Mouse (Mus musculus): ENCODE data around the gene Kcnq1. TPM values are rescaled to one million over a fixed set of nuclear protein-coding genes. Genes with fewer than 3 reads are reported as not detected.
A peak's percentile ranks its signal among the peaks of the same experiment; 100 is the strongest.

Gene Kcnq1
- polyA plus RNA-seq, 1 experiment from 2014 or later: 1.3 TPM

DNA sequence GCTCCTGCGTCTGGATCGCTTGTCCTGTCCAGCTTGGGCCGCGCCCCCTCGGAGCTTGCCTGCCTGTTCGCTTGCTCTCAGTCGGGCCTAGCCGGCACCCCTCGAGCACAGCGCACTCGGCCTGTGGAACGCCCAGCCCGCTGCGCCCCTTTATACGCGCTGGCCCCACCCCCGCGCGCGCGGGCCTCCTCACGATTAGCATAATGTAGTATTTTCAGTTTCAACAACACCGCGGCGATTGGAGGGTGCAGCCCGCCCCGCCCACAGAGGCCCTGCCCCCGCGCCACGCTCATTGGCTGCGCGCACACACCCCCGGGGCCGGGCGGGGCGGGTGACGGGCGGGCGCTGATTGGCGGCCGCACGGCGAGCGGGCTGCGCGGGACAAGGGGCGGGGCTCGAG lies 354.7 kb downstream of the Kcnq1 start, which contains the start of gene Cdkn1c:
Gene Cdkn1c (minus strand): TSS at position 177 of the 400 bp plus-strand sequence.
- Histone ChIP-seq H3K4me1 (ENCODE audit: control insufficient read depth, insufficient read depth, low read depth, low read length) (no peaks in the 10 kb centered on the region; the same call in 1 of the 2 replicates), H3K4me2 (ENCODE audit: low read length) (peak within 1 kb of the TSS; percentile 57), H3K9ac (ENCODE audit: low read depth, low read length) (peak within 1 kb of the TSS; percentile 67), H3K27me3 (replicated peaks; ENCODE audit: control insufficient read depth, insufficient read depth, low read length) (no peaks in the 10 kb centered on the region), H3K36me3 (ENCODE audit: control insufficient read depth, insufficient read depth, low read length) (no peaks in the 10 kb centered on the region), H3K9me3 (ENCODE audit: control insufficient read depth, low read length) (peaks cover 20% of the 10 kb centered on the region), H3K27ac (ENCODE audit: low read depth, low read length) (peak within 1 kb of the TSS; percentile 59), H3K4me3 (ENCODE audit: low read length) (peak within 1 kb of the TSS; percentile 51)
- WGBS: 44% methylated on average over 47 of the region's 48 CpGs
- ATAC-seq: peak; percentile 86

DNA sequence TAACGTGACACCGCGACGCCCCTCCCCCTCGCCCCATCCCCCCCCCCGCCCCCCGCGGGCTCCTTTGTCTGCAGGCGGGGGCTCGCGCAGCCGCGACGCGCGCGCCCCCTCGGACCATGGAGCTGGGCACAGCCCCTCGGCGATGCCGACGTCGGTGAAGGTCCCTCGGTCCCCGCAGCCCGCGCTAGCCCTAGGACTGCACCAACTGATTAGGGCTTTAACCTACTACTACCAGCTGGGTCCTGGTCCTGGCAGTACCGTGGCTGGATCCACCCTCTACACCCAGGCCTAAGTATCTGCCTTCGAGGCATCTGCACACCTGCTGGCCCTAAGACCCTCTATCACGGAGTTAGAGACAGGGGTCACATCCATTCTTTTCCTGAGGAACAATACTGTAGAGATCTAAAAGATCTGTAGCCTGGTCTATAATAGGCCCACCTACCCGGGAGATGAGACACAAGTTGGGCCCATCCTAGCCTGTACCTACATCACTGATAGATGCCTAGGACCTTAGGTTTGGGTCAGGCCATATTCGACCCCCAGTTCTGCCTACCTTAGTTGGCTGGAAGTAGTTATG lies 355.2 kb downstream of the Kcnq1 start:
- peak overlapping the region; percentile 12; the same call in 1 of the 2 replicates for H3K9ac ChIP-seq (ENCODE audit: low read depth, low read length)
- H3K36me3 ChIP-seq (ENCODE audit: control insufficient read depth, insufficient read depth, low read length): no peaks in the 10 kb centered on the region
- no peak overlapping the region for H3K27ac ChIP-seq (ENCODE audit: low read depth, low read length)
- H3K4me2 ChIP-seq (ENCODE audit: low read length): peak overlapping the region; percentile 57
- peak overlapping the region; percentile 51 for H3K4me3 ChIP-seq (ENCODE audit: low read length)
- ATAC-seq: peak; percentile 46
- H3K27me3 ChIP-seq (replicated peaks; ENCODE audit: control insufficient read depth, insufficient read depth, low read length): no peaks in the 10 kb centered on the region
- H3K4me1 ChIP-seq (ENCODE audit: control insufficient read depth, insufficient read depth, low read depth, low read length): no peaks in the 10 kb centered on the region; the same call in 1 of the 2 replicates
- peaks cover 20% of the 10 kb centered on the region for H3K9me3 ChIP-seq (ENCODE audit: control insufficient read depth, low read length)
- WGBS: 43% methylated on average over 22 of the region's 32 CpGs

- Histone ChIP-seq H3K4me1 (ENCODE audit: control insufficient read depth, insufficient read depth, low read depth, low read length) (no peaks in the 10 kb centered on the region; the same call in 1 of the 2 replicates), H3K27ac (ENCODE audit: low read depth, low read length) (no peak overlapping the region), H3K4me3 (ENCODE audit: low read length) (no peak overlapping the region), H3K9ac (ENCODE audit: low read depth, low read length) (no peak overlapping the region), H3K36me3 (ENCODE audit: control insufficient read depth, insufficient read depth, low read length) (no peaks in the 10 kb centered on the region), H3K27me3 (replicated peaks; ENCODE audit: control insufficient read depth, insufficient read depth, low read length) (no peaks in the 10 kb centered on the region), H3K9me3 (ENCODE audit: control insufficient read depth, low read length) (peaks cover 20% of the 10 kb centered on the region), H3K4me2 (ENCODE audit: low read length) (no peak overlapping the region)
- no peak for ATAC-seq
- 53% methylated on average over 10 of the region's 11 CpGs for WGBS
These were observed 355.8 kb downstream of the Kcnq1 start for GRCm38 (mm10) chr7:143461920-143462319.

GRCm38 (mm10) chr7:143462516-143462915 lies 356.4 kb downstream of the Kcnq1 start:
- H3K9ac ChIP-seq (ENCODE audit: low read depth, low read length): no peak overlapping the region
- no peaks in the 10 kb centered on the region for H3K27me3 ChIP-seq (replicated peaks; ENCODE audit: control insufficient read depth, insufficient read depth, low read length)
- 81% methylated on average over 5 of the region's 5 CpGs for WGBS
- H3K4me3 ChIP-seq (ENCODE audit: low read length): no peak overlapping the region
- peaks cover 20% of the 10 kb centered on the region for H3K9me3 ChIP-seq (ENCODE audit: control insufficient read depth, low read length)
- H3K27ac ChIP-seq (ENCODE audit: low read depth, low read length): no peak overlapping the region
- no peaks in the 10 kb centered on the region; the same call in 1 of the 2 replicates for H3K4me1 ChIP-seq (ENCODE audit: control insufficient read depth, insufficient read depth, low read depth, low read length)
- H3K36me3 ChIP-seq (ENCODE audit: control insufficient read depth, insufficient read depth, low read length): no peaks in the 10 kb centered on the region
- no peak overlapping the region for H3K4me2 ChIP-seq (ENCODE audit: low read length)
- ATAC-seq: no peak

DNA sequence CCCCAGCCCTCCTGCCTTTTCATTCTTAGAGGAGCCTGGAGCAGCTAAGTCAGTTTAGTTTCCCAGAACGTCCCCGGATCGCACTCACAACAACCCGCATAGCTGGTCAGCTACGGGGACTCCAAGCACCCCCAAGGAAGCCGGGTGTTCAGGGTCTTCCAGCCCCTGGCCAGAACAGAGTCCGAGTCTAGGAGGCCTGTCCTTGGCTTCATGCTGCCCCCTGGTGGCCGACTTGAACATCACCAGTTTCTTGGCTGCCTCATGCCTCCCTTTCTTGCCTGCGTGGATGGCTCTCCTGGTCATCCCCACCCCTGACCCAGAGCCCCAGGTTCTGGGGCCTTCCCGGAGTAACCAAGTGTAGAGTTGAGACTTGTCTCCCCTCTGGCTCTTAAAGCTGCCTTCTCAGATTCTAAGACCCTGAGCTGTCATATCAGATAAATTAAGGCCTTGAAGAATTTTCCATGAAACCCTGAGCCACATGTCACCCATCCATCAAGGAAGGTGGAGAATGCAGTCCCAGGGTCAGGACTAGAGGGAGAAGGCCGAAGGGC lies 357.8 kb downstream of the Kcnq1 start:
- Histone ChIP-seq H3K9me3 (ENCODE audit: control insufficient read depth, low read length) (peaks cover 20% of the 10 kb centered on the region), H3K4me1 (ENCODE audit: control insufficient read depth, insufficient read depth, low read depth, low read length) (no peaks in the 10 kb centered on the region; the same call in 1 of the 2 replicates), H3K9ac (ENCODE audit: low read depth, low read length) (no peak overlapping the region), H3K4me3 (ENCODE audit: low read length) (no peak overlapping the region), H3K27ac (ENCODE audit: low read depth, low read length) (no peak overlapping the region), H3K4me2 (ENCODE audit: low read length) (peak overlapping the region; percentile 18; the same call in 1 of the 2 replicates), H3K27me3 (replicated peaks; ENCODE audit: control insufficient read depth, insufficient read depth, low read length) (no peaks in the 10 kb centered on the region), H3K36me3 (ENCODE audit: control insufficient read depth, insufficient read depth, low read length) (no peaks in the 10 kb centered on the region)
- peak; percentile 24; the same call in 1 of the 2 replicates for ATAC-seq
- 34% methylated on average over 11 of the region's 11 CpGs for WGBS

DNA sequence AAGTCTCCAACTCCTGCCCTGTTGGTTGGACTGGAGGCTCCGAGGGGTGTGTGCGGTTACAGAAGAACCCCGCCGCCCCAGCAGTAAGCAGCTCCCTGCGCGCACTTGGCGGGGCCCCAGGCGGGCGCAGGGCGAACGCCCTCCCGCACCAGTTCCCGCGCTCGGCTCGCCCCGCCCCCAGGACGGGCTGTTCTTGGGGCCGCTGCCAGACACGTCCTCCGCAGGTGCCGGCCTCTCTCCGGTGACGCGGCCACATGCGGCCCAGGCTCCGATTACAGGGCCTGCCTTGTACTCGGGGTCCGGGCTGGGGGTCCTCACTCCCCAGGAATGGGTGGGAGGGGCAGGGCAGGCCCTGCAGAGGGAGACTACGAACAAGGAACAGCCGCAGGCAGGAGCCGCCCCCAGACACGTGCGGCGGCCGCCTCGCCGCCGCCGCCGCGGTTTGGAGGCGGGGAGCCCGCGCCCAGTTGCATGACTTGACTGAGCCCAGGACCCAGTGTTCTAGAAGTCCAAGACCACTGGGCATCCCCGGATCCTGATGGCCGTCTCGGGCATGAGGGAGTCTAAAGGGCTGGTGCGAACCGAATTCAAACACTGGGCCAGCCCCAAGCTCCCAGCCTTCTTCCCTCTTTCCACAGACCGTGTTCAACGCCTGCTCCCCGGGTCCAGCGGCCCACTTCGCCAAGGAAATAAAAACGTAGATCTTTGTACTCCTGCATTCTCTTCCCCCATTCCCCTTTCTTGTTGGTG lies 358.8 kb downstream of the Kcnq1 start:
- peak overlapping the region; percentile 61 for H3K4me2 ChIP-seq (ENCODE audit: low read length)
- peaks cover 11% of the 10 kb centered on the region for H3K9me3 ChIP-seq (ENCODE audit: control insufficient read depth, low read length)
- H3K36me3 ChIP-seq (ENCODE audit: control insufficient read depth, insufficient read depth, low read length): no peaks in the 10 kb centered on the region
- peak overlapping the region; percentile 37 for H3K4me3 ChIP-seq (ENCODE audit: low read length)
- H3K4me1 ChIP-seq (ENCODE audit: control insufficient read depth, insufficient read depth, low read depth, low read length): no peaks in the 10 kb centered on the region; the same call in 1 of the 2 replicates
- no peak for ATAC-seq
- H3K27ac ChIP-seq (ENCODE audit: low read depth, low read length): no peak overlapping the region
- WGBS: 26% methylated on average over 55 of the region's 56 CpGs
- H3K27me3 ChIP-seq (replicated peaks; ENCODE audit: control insufficient read depth, insufficient read depth, low read length): no peaks in the 10 kb centered on the region
- H3K9ac ChIP-seq (ENCODE audit: low read depth, low read length): peak overlapping the region; percentile 59

GRCm38 (mm10) chr7:143466099-143466677 lies 360.0 kb downstream of the Kcnq1 start:
- Histone ChIP-seq H3K9ac (ENCODE audit: low read depth, low read length) (no peak overlapping the region), H3K36me3 (ENCODE audit: control insufficient read depth, insufficient read depth, low read length) (no peaks in the 10 kb centered on the region), H3K27me3 (replicated peaks; ENCODE audit: control insufficient read depth, insufficient read depth, low read length) (no peaks in the 10 kb centered on the region), H3K4me3 (ENCODE audit: low read length) (no peak overlapping the region), H3K27ac (ENCODE audit: low read depth, low read length) (no peak overlapping the region), H3K4me2 (ENCODE audit: low read length) (no peak overlapping the region), H3K4me1 (ENCODE audit: control insufficient read depth, insufficient read depth, low read depth, low read length) (no peaks in the 10 kb centered on the region; the same call in 1 of the 2 replicates), H3K9me3 (ENCODE audit: control insufficient read depth, low read length) (no peaks in the 10 kb centered on the region)
- ATAC-seq: peak; percentile 40; the same call in 1 of the 2 replicates
- 40% methylated on average over 14 of the region's 14 CpGs for WGBS

GRCm38 (mm10) chr7:143467714-143468113 lies 361.6 kb downstream of the Kcnq1 start:
- H3K4me2 ChIP-seq (ENCODE audit: low read length): no peak overlapping the region
- H3K36me3 ChIP-seq (ENCODE audit: control insufficient read depth, insufficient read depth, low read length): no peaks in the 10 kb centered on the region
- no peaks in the 10 kb centered on the region; the same call in 1 of the 2 replicates for H3K4me1 ChIP-seq (ENCODE audit: control insufficient read depth, insufficient read depth, low read depth, low read length)
- no peaks in the 10 kb centered on the region for H3K9me3 ChIP-seq (ENCODE audit: control insufficient read depth, low read length)
- WGBS: 10% methylated on average over 6 of the region's 6 CpGs
- H3K9ac ChIP-seq (ENCODE audit: low read depth, low read length): no peak overlapping the region
- H3K27ac ChIP-seq (ENCODE audit: low read depth, low read length): no peak overlapping the region
- no peak overlapping the region for H3K4me3 ChIP-seq (ENCODE audit: low read length)
- no peak for ATAC-seq
- no peaks in the 10 kb centered on the region for H3K27me3 ChIP-seq (replicated peaks; ENCODE audit: control insufficient read depth, insufficient read depth, low read length)
